Mouse (Mus musculus) left cerebral cortex, postnatal 4 days (tissue): ENCODE data around the gene Ccnb1ip1. TPM values are rescaled to one million over a fixed set of nuclear protein-coding genes. Genes with fewer than 3 reads are reported as not detected.
A peak's percentile ranks its signal among the peaks of the same experiment; 100 is the strongest.

ENCODE experiments used
- DNase-seq: peaks from one replicate; pipeline ENCODE4 v3.0.0-alpha.2; 2022
- intact Hi-C: fragments of 180-260 bp; cut with DNase I; formaldehyde crosslinking; loops from one replicate; pipeline ENCODE4 v1.15.1; 2025
- total RNA-seq, 2 experiments: library from RNA; stranded (reverse); gene quantifications; 2 replicates each; pipeline ENCODE4 v1.2.3; 2021

The Ccnb1ip1 gene
- total RNA-seq, 2 experiments from 2014 or later = 0.58 TPM; not detected in 1

DNA sequence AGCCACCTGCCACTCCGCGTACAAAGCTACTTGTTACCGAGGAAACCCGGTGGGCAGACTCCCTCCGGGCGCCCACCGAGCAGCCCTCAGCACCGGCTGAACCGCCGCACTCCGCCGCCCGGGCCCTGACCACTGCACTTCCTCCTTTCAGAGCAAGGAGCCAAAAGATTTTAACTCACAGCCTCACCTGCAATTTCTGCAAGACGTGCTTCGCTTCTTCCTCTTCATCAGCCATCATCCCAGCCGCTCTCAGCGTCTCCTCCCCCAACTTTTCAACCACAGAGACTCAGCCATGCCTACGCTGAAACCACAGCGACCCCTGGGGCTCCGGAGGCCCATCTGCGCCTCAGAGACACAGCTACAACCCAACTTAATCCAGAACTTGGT is 22.3 kb downstream of the Ccnb1ip1 start, which contains the start of gene Ttc5:
Gene Ttc5 (minus strand): TSS at position 269 of the 387 bp plus-strand sequence.
- intact Hi-C loops = no loop called here
- DNase-seq = peak; percentile 88

DNA sequence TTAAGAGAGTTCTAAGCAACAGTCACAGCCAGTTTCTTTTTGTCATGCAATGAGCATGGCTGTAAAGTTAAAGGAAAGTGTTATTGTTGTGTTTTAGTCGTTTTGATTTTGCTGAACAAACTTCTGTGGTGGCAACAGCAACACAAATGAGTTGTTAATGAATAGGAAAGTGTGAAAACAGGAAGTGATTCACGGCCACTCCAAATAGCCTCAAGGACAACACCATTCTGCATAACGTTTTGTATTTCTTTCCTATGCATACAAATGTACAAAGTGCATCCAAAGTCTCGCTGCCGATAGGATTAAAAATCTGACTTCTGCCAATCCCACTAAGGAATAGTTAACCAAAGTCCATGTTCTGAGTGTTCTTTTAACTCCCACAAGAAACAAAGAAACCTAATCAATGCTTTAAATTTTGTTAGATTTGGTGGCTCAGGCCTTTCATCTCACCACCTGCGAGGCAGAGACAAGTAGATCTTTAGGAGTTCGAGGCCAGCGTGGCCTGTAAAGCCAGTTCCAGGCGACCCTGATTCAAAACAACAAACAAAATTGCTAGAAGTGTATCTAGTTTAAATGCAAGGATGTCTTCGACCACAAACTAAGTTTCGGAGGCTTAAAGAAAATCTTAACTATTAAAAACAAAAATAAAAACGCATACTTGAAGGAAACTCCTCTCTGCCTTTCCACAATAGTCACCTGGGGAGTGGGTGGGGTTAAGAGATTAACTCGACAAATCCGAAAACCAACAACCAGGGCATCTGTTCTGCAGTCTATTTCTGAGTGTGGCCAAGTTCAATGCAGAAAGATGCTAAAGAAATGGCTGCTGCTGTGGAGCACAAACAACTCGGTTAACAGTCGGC is 22.9 kb downstream of the Ccnb1ip1 start:
- intact Hi-C loops = no loop called here
- DNase-seq = no peak

DNA sequence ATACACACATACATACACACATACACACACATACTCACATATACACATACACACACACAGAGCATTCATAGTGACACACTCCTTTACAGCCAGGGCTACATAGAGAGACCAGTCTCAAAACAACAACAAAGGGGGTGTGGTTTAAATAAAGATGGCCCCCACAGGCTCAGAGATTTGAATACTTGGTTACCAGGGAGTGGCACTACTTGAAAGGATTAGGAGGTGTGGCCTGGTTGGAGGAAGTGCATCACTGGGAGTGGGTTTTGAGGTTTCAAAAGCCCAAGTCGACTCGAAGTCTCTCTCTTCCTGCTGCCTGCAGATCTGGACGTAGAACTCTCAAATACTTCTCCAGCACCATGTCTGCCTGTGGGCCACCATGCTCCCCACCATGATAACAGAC is 25.4 kb downstream of the Ccnb1ip1 start:
- intact Hi-C loops = no loop called here
- DNase-seq = no peak

DNA sequence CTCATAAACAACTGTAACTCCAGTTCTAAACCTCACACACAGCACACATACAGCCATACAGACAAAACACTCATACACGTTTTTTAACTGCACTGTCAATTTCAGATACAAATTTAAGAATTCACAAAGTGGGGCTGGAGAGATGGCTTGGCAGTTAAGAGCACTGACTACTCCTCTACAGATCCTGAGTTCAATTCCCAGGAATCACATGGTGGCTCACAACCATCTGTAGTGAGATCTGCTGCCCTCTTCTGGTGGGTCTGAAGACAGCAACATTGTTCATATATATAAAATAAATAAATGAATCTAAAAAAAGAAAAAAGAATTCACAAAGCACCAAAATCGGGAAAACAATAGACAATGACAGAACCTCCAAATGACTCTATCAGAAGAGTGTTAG is 36.2 kb downstream of the Ccnb1ip1 start:
- DNase-seq = no peak
- intact Hi-C loops = no loop called here

DNA sequence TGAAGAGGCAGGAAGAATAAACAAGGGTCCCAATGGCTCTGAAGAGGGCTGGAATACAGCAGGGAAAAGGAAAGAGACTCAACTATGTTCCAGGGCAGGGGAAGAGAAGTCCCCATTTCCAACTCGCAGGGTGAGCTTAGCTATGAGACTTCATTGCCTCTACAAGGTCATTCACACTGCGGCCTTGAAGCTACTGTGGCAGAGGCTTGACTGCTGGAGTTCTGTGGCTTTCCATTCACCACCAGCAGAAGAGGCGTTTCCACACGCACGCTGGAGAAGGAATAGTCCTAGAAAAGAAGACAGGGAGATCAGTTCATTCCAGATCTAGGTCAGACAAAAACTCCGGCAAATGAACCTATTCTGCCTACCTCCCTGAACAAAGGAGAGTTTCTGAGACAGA is 41.8 kb downstream of the Ccnb1ip1 start:
- no peak for DNase-seq
- intact Hi-C loops = no loop called here

DNA sequence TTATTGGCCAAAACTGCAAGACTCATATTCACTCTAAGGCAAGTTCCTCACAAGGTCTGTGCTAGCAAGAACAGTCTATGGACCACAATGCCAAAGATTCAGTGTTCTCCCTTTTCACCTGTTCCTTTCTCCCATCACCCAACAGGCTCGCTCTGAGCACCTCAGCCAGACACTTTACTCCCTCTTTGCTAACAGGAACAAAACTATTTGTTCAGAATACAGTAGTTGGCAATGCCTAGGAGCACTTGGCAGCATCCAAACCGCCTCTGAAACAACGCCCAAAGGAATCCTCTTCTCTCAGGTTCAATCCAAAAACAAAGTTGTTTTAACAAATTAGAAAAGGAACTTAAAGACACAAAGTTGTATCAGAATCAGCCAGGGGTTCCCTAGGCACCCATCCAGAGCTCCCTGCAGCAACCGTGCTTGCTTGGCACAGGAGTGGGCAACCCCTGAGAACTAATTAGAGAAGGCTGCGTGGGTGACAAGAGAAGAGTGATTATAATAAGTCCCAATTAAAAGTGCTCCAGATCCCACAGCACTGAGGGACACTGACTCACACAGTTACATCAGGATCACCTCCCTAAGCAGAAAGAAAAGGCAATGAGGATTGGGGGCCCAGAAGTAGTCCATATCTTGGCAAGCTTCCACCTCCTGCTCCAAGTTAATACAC is 49.0 kb downstream of the Ccnb1ip1 start:
- no peak for DNase-seq

DNA sequence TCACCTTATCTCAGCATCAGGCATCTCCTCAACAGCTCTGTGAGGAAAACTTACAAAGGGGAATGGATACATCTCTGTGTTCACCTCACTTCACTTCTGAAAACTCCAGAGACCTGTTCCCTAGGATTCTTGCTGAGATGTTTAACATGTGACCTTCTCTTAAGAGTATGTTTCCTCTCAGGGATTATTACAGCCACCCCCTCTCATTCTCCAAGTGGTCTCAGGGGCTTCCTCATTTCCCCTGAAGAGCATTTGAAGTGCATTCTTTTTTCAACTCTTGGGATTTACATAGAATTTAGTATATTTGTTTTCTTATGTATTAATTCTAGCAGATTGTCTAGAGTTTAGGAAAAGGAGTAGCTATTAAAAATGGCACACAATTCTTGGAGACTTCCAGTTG is 62.5 kb downstream of the Ccnb1ip1 start, which contains the start of gene Olfr749:
Gene Olfr749 (minus strand): TSS at position 101 of the 400 bp plus-strand sequence.
- DNase-seq = no peak
- intact Hi-C loops = no loop called here

More for the DNA sequence above, 49.0 kb downstream of the Ccnb1ip1 start:
- intact Hi-C loops = no loop called here

DNA sequence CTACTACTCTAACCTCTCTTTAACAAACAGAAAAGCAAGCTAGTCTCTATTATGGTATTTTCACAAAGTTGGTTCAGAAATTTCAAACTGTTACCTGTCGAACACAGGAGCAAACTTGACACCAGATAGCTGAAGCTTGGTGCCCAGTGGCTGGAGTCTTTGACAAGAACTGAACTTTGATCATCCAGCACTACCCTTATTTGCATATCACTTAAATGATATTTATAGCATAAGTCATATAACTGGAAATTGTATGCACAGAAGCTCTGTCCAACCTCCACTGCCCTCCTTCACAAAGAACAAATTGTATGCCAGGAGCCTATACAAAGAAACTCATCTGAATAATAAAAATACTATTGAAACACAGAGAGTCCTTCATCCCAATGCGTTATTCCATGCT is 65.9 kb downstream of the Ccnb1ip1 start:
- DNase-seq = no peak
- intact Hi-C loops = no loop called here

DNA sequence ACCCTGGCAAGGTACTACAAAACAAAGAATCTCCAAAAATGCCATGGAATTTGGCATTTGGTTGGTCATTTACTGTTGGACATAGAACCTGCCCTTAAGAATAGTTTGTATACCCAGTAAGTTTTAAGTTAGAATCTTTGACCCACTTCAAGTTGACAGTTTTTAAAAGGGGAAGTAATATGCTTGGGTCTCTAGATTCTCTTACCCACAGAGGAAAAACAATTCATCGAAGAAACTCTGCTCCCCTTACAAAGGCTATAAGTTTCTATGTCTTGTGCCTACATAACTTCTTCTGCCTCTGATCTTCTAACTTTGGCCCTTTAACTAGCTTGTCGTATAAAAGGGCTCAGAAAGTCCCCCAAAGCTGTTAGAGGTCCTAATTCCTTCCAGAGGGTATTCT is 67.2 kb downstream of the Ccnb1ip1 start:
- intact Hi-C loops = no loop called here
- no peak for DNase-seq

Other genes with a start within 250 kb of the Ccnb1ip1 start
- gene Olfr744, start 192.9 kb downstream of the Ccnb1ip1 start, total RNA-seq = not detected
- not detected for gene Olfr745, start 168.3 kb downstream of the Ccnb1ip1 start, total RNA-seq
- gene Olfr746, start 160.6 kb downstream of the Ccnb1ip1 start, total RNA-seq = not detected
- not detected for gene Olfr747, start 114.5 kb downstream of the Ccnb1ip1 start, total RNA-seq
- gene Olfr748, start 100.4 kb downstream of the Ccnb1ip1 start, total RNA-seq = not detected
- gene Olfr749, start 62.6 kb downstream of the Ccnb1ip1 start, total RNA-seq = not detected
- gene Ttc5, start 22.2 kb downstream of the Ccnb1ip1 start, total RNA-seq = 10 to 100 TPM; 79.6 to 89.0 TPM
- gene Parp2, start 109 bp upstream of the Ccnb1ip1 start, total RNA-seq = 10 to 100 TPM; 33.5 to 35.3 TPM
- gene Tep1, start 62.8 kb upstream of the Ccnb1ip1 start, total RNA-seq = 1 to 10 TPM; 1.6 to 3.4 TPM
- 1 to 10 TPM; 1.3 to 1.7 TPM for gene Klhl33, start 89.8 kb upstream of the Ccnb1ip1 start, total RNA-seq
- gene Osgep, start 117.2 kb upstream of the Ccnb1ip1 start, total RNA-seq = 10 to 100 TPM; 37.8 to 40.1 TPM
- gene Apex1, start 117.2 kb upstream of the Ccnb1ip1 start, total RNA-seq = 10 to 100 TPM; 78.9 to 83.2 TPM
- gene Pip4p1, start 123.1 kb upstream of the Ccnb1ip1 start, total RNA-seq = 10 to 100 TPM; 72.8 to 76.0 TPM
- 10 to 100 TPM in 1 of 2 experiments, 1 to 10 TPM in 1; 9.3 to 11.6 TPM for gene Pnp, start 123.3 kb upstream of the Ccnb1ip1 start, total RNA-seq
- 10 to 100 TPM in 1 of 2 experiments, 1 to 10 TPM in 1; 8.0 to 10.6 TPM for gene Gm49342, start 136.8 kb upstream of the Ccnb1ip1 start, total RNA-seq
- 1 to 10 TPM in 1 of 2 experiments, under 1 TPM in 1; 0.78 to 1.0 TPM for gene Pnp2, start 148.3 kb upstream of the Ccnb1ip1 start, total RNA-seq
- under 1 TPM in 1 of 2 experiments, not detected in 1; 0.24 TPM for gene Rnase10, start 200.0 kb upstream of the Ccnb1ip1 start, total RNA-seq
- not detected for gene Rnase9, start 234.1 kb upstream of the Ccnb1ip1 start, total RNA-seq
- gene Rnase11, start 242.4 kb upstream of the Ccnb1ip1 start, total RNA-seq = not detected
- not detected for gene Rnase12, start 249.9 kb upstream of the Ccnb1ip1 start, total RNA-seq